In genomic region chr9:120151152-120151551, GRCm38 (mm10) we compare ENCODE assay signal across 23 mouse cellular contexts. TPM values are rescaled to one million over a fixed set of nuclear protein-coding genes. Genes with fewer than 3 reads are reported as not detected.
"Had no signal": no experiment of that assay in that cellular context is flagged by ENCODE, and none has a peak within 500 bp of the region (broad histone marks: within the 10 kb centered on the region; RNA-seq: fewer than 3 reads in every experiment).

No protein-coding gene starts in this region.

- H3K27me3 ChIP-seq: lung, embryonic 15.5 days; midbrain, embryonic 15.5 days; neural tube, embryonic 12.5 days had no signal

- H3K4me3 ChIP-seq: lung, embryonic 15.5 days; megakaryocyte, embryonic 14.5 days; midbrain, embryonic 12.5 days; midbrain, embryonic 15.5 days; neural tube, embryonic 12.5 days had no signal

- H3K36me3 ChIP-seq: lung, embryonic 15.5 days; midbrain, embryonic 12.5 days; midbrain, embryonic 15.5 days; neural tube, embryonic 12.5 days had no signal

- H3K27ac ChIP-seq: lung, embryonic 15.5 days; macrophage; midbrain, embryonic 12.5 days; midbrain, embryonic 15.5 days; neural tube, embryonic 12.5 days had no signal

- DNase-seq: liver, postnatal 0 days; lung, adult 2 months; lung, postnatal 14 days; lung, postnatal 36 days; right cerebral cortex, postnatal 14 days; spleen, adult 18-20 months; thymus, adult 18-20 months; thymus, postnatal 14 days; thymus, postnatal 36 days had no signal

- H3K4me1 ChIP-seq: lung, embryonic 15.5 days; megakaryocyte, embryonic 14.5 days; midbrain, embryonic 15.5 days; neural tube, embryonic 12.5 days had no signal

- H3K9me3 ChIP-seq: lung, embryonic 15.5 days; megakaryocyte, embryonic 14.5 days; midbrain, embryonic 12.5 days; midbrain, embryonic 15.5 days; neural tube, embryonic 12.5 days had no signal

RNA-seq across cellular contexts. Expression of gene Mobp, which starts 1.6 kb away (rescaled TPM):
- total RNA-seq: megakaryocyte progenitor cell, adult 5-6 weeks; monocyte, adult 5-6 weeks; neutrophil, adult 5-6 weeks had no signal
- polyA plus RNA-seq: liver, postnatal 0 days; lung, adult 2 months; lung, embryonic 15.5 days; lung, postnatal 0 days; macrophage; midbrain, embryonic 15.5 days; stomach, embryonic 14.5 days; thymus, postnatal 0 days had no signal

RNA-seq across cellular contexts. Expression of gene Ccr8, which starts 59.2 kb away (rescaled TPM):
- total RNA-seq: megakaryocyte progenitor cell, adult 5-6 weeks; midbrain, postnatal 0 days; monocyte, adult 5-6 weeks; neutrophil, adult 5-6 weeks had no signal
- polyA plus RNA-seq: liver, postnatal 0 days; macrophage; midbrain, embryonic 12.5 days; midbrain, embryonic 15.5 days; midbrain, postnatal 0 days; neural tube, embryonic 12.5 days; neural tube, embryonic 14.5 days had no signal
